Mouse (Mus musculus): ENCODE data around the gene Fut11.
A peak's percentile ranks its signal among the peaks of the same experiment; 100 is the strongest.

Fut11 gene

GRCm38 (mm10) chr14:20694884-20695760 lies at the start of gene Fut11:
Fut11 (plus strand) TSS chr14:20694968.
- peak; percentile 64 for DNase-seq (ENCODE audit: low spot score)

DNA sequence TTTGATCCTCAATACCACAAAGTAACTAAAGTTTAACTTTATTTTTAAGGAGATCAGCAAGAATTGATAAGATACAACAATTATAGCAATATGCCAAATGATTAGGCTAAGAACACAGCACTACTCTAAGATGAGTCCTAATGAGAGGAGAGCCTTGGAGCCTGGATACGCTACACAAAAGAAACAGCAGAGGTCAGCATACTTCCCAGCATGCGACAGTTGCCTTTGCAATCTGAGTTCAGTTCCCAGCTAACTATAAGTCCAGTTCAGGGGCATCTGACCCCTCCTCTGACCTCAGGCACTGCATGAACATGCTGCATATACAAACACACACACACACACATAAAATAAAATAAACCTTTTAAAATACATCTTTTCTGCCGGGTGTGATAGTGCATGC lies 49.2 kb upstream of the Fut11 start:
- DNase-seq (ENCODE audit: low spot score): no peak

GRCm38 (mm10) chr14:20646381-20646780 lies 48.4 kb upstream of the Fut11 start:
- DNase-seq (ENCODE audit: low spot score): no peak

GRCm38 (mm10) chr14:20651000-20651399 lies 43.8 kb upstream of the Fut11 start:
- DNase-seq (ENCODE audit: low spot score): no peak

DNA sequence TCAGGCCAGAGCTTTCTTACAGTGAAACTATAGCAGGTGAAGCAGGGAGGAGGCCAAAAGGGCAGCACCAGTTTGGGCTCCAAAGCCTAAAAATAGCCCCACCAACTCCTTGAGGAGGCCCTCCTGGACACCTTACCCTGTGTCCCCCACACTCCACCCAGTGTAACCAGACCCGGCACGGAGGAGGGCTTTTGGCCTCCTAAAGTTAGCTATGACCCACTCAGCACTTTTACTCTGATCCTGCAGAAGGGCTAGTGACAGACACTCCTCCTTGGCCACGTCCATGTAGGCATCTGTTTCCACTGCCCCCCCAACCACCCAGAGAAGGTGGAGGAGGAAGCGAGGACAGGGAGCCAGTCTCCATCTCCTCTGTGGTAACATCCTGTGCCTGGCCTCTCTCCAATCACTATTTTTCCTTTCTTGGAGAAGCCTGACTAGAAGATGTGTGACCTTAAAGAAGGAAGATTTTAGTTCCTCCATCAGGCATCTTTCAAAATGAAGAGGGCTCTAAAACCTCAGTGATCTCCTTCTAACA lies 43.0 kb upstream of the Fut11 start:
- no peak for DNase-seq (ENCODE audit: low spot score)

DNA sequence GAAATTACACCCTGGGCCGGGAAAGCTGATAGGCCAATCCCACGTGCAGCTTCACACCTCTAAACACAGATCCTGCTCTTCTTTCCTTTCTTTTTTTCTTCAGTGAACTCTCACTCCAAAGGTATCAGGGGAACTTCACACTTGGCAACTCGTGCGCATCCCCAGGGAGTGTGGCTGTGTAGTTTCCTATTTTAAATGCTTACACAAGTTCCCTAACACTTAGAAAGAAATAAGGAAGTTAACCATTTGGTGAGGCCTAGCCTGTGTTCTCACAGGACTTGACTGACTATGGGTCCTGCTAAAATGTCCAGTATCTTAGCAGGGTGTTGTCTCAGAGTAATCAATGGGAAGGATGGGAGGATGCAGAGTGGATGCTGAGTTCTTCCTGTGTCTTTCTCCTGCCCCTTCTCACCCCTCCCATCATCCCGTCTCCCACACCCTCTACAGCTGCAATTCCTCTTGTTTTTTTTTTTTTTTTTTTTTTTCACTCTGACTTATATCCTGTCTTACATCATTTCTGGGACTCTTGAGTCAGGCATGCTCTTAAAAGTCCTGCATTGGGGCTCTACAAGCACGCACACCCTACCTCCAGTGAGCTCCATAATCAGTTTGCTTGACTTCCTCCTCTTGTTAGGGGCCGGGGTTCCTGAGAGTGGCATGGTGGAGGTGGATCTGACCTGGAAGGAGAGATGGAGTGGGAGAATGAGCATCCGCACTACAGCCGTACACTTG lies 39.9 kb upstream of the Fut11 start:
- DNase-seq (ENCODE audit: low spot score): no peak

GRCm38 (mm10) chr14:20655731-20656130 lies 39.0 kb upstream of the Fut11 start:
- no peak for DNase-seq (ENCODE audit: low spot score)

GRCm38 (mm10) chr14:20656361-20656760 lies 38.4 kb upstream of the Fut11 start, which contains the start of gene Myoz1:
Myoz1 (minus strand) TSS chr14:20656540.
- no peak for DNase-seq (ENCODE audit: low spot score)

GRCm38 (mm10) chr14:20658326-20658725 lies 36.4 kb upstream of the Fut11 start:
- DNase-seq (ENCODE audit: low spot score): peak; percentile 62

- DNase-seq (ENCODE audit: low spot score): no peak
These were observed 35.9 kb upstream of the Fut11 start for GRCm38 (mm10) chr14:20658902-20659301.

DNA sequence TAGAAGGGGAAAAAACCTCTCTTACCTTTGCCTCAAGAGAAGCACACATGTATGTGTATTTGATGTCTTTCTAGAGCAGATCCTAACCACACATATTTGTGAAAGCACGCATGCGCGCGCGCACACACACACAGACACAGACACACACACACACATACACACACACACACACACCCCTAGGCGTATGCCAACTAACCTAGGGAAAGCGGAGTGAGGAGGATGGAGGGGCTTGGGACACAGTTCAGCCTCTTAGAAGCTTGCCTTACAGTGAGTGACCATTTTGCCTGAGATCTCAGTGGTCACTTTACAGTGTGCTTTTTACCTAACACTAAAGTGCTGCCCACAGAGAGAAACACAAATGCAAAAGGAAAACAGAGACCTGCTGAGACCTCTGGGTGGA lies 35.1 kb upstream of the Fut11 start:
- DNase-seq (ENCODE audit: low spot score): no peak

DNA sequence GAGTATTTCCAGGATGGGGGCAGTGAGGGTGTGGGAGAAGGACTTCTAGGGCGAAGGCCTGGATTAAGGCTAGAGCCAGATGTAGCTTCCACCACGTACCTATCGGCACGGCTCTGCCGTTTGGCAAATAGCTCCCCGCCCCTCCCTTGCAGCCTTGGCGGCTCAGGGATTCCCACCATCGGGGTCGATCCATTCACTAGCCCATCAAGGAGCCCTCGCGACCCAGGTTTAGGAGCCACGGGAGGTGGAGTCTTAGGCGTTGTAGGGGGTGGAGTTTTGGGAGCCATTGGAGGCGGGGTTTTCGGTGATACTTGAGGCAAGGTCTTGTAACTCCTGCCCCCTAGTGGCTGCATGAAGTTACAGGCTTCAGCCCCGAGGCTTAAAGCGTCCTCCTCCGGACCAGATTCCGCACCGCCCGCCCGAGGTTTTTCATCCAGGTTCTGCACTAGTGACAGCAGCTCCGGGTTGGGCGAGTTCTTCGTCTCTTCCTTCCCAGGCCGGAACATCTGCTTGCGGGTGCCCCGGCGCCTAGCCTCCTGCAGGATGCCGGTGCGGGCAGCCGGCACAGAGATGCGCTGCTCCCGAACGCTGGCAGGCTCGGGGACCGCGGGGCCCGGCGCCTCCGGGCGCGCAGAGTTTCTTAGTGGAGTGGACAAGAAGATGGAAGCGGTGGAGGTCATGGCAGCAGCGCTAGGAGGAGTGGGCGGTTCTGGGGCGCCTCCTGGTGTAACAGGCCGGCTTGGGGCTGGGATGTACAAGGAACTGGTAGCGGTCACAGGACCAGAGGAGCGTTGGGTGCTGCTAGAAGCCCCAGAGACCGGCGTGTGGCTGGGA lies 33.7 kb upstream of the Fut11 start:
- DNase-seq (ENCODE audit: low spot score): peak; percentile 95

GRCm38 (mm10) chr14:20661661-20662331 lies 33.0 kb upstream of the Fut11 start:
- DNase-seq (ENCODE audit: low spot score): no peak

DNA sequence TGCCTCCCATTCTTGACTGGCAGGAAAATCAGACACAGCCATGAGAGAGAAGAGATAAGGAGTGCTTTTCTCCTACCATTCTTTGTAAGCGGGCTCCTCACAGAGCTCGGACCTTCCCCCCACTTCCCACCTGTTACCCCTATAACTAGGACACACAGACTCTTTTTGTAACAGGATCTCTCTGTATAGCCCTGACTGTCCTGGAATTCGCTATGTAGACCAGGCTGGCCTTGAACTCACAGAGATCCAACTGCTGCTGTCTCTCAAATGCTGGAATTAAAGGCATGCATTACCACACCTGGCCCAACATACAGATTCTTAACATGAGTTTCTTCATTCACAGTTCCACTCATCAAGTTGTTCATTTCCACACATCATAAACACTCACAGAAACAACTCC lies 32.0 kb upstream of the Fut11 start:
- DNase-seq (ENCODE audit: low spot score): no peak

DNA sequence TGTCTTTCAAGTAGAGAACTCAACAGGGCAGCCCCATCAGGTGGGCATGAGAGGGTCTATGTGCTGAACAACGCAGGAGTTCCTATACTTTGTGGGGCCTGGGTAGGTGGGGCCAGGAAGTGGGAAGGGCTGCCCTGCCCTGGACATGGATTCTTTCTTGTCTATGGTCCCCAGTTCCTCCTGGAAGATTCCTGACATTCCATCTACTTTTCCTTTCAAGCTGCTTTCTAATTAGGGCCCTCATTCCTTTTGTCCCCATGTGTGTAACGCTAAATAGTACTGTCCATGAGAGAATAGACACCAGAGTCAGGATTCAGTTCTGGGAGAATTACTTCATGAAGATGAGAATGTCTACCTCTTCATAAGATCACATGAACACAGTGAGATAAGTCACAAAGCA lies 31.2 kb upstream of the Fut11 start:
- DNase-seq (ENCODE audit: low spot score): no peak

DNA sequence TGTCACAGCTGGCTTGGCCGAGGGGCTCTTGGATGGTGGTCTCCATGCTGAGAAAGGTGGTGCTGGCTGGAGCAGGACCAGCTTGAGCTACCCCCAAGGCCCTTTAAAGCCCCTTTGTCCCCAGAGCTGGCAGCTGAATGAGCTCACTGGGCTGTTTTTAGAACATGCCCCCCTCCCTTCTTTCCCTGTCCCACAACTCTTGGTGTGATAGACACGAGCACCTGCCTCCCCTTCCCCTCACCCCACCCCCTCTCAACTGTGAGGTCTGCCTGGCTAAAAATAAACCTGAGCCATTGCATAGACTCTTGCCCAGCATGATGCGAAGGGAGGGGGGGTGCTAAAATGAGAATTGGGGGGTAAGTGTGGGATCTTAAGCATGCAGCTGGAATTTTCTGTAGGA lies 30.3 kb upstream of the Fut11 start:
- no peak for DNase-seq (ENCODE audit: low spot score)

DNA sequence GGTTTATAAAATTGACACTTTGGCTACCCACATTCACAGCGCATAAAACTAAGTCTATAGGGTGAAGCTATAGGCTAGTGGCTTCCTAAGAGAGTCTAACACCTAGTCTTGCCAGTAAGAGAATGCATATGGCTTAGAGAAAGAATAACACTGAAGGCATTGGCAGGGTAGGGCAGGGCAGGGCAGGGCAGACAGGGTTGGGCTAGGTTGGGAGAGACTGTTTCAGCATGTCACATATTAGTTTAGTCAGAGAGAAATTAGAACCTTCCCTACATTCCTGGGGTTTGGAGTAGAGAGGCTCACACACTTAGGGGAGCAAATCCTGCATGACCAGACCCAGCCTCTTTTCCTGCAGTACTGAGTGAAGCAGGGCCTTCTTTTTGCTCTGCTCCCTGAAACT lies 27.3 kb upstream of the Fut11 start:
- DNase-seq (ENCODE audit: low spot score): no peak

- peak; percentile 53 for DNase-seq (ENCODE audit: low spot score)
These were observed 26.5 kb upstream of the Fut11 start, which contains the start of gene Synpo2l for GRCm38 (mm10) chr14:20668154-20668810. Synpo2l (minus strand) TSS chr14:20668354.

- peak; percentile 57 for DNase-seq (ENCODE audit: low spot score)
These were observed 21.8 kb upstream of the Fut11 start for GRCm38 (mm10) chr14:20672990-20673389.

DNA sequence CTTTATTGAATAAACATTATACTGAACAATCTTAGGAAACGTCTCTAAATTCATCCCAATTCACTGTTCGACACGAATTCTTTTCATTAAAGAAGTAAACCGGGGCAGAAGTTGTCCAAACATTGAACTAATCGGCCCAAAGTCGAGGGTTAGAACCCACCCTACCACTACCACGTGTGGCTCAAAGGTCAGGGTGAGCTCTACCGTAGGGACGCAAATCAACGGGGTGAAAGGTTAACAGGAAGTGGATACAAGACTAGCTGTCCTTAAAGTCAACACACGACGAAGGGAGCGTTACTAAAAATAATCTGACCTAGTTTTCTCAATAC lies 21.1 kb upstream of the Fut11 start:
- DNase-seq (ENCODE audit: low spot score): no peak
